Mouse (Mus musculus) ZHBTc4 (cell line): ENCODE measurements around the gene Vat1.
A peak's percentile ranks its signal among the peaks of the same experiment; 100 is the strongest.
"Not testable (repeated sequence)": the region's sequence is repeated elsewhere in the genome, so short reads cannot be mapped to it uniquely, and the experiment has no call there.

Experiments used
- DNase-seq: peaks from one replicate; pipeline ENCODE4 v3.0.0-alpha.2; 2011; ENCODE audit warnings: low read depth, low spot score

Vat1 gene

GRCm38 (mm10) chr11:101442127-101442693 lies 23.8 kb downstream of the Vat1 start, which contains the start of gene Rpl27:
Gene Rpl27 (plus strand): TSS chr11:101442298.
- DNase-seq = peak; percentile 100

GRCm38 (mm10) chr11:101441450-101442126 lies 24.4 kb downstream of the Vat1 start:
- DNase-seq = not testable (repeated sequence)

GRCm38 (mm10) chr11:101438006-101438405 lies 28.0 kb downstream of the Vat1 start:
- DNase-seq = not testable (repeated sequence)

- DNase-seq = peak; percentile 82
Measured at GRCm38 (mm10) chr11:101436916-101437315, 29.1 kb downstream of the Vat1 start.

- peak; percentile 63 for DNase-seq
Measured at GRCm38 (mm10) chr11:101435831-101436230, 30.2 kb downstream of the Vat1 start.

- no peak for DNase-seq
Measured at GRCm38 (mm10) chr11:101433396-101433795, 32.6 kb downstream of the Vat1 start.

- no peak for DNase-seq
Measured at GRCm38 (mm10) chr11:101431327-101431726, 34.7 kb downstream of the Vat1 start.

GRCm38 (mm10) chr11:101426165-101426564 lies 39.9 kb downstream of the Vat1 start:
- DNase-seq = no peak

- peak; percentile 98 for DNase-seq
Measured at GRCm38 (mm10) chr11:101424925-101425813, 40.9 kb downstream of the Vat1 start, which contains the start of the genes Rundc1 and Ptges3l. Gene Rundc1 (plus strand): TSS chr11:101425085. Gene Ptges3l (minus strand): TSS chr11:101425333.

GRCm38 (mm10) chr11:101424105-101424851 lies 41.8 kb downstream of the Vat1 start, which contains the start of gene Gm27029:
Gene Gm27029 (minus strand): TSS chr11:101424796.
- peak; percentile 59 for DNase-seq

GRCm38 (mm10) chr11:101420148-101420547 lies 45.9 kb downstream of the Vat1 start:
- no peak for DNase-seq

GRCm38 (mm10) chr11:101419610-101420009 lies 46.4 kb downstream of the Vat1 start:
- peak; percentile 72 for DNase-seq

- no peak for DNase-seq
Measured at GRCm38 (mm10) chr11:101418991-101419390, 47.0 kb downstream of the Vat1 start.

GRCm38 (mm10) chr11:101417101-101417855 lies 48.8 kb downstream of the Vat1 start, which contains the start of gene Aarsd1:
Gene Aarsd1 (minus strand): TSS chr11:101417615.
- peak; percentile 91 for DNase-seq

- DNase-seq = peak; percentile 77
Measured at GRCm38 (mm10) chr11:101416433-101417100, 49.5 kb downstream of the Vat1 start.

GRCm38 (mm10) chr11:101415306-101415705 lies 50.7 kb downstream of the Vat1 start:
- DNase-seq = peak; percentile 25
